Mouse (Mus musculus) forebrain, embryonic 10.5 days (tissue): ENCODE data around the gene Snx5. TPM values are rescaled to one million over a fixed set of nuclear protein-coding genes. Genes with fewer than 3 reads are reported as not detected.
A peak's percentile ranks its signal among the peaks of the same experiment; 100 is the strongest.

ENCODE experiments used
- DNase-seq: peaks from one replicate; pipeline ENCODE4 v3.0.0-alpha.2; 2017; ENCODE audit warnings: low spot score; ENCODE audit errors: extremely low spot score
- H3K27ac ChIP-seq: fragments of 300-500 bp; sonication (generic); 2 replicates; pipeline ENCODE4 v1.5.1; 2016; ENCODE audit warnings: mild to moderate bottlenecking
- H3K27me3 ChIP-seq: fragments of 300-500 bp; sonication (generic); 2 replicates; pipeline ENCODE4 v1.6.1; 2016; ENCODE audit warnings: mild to moderate bottlenecking; ENCODE audit not compliant: poor library complexity, severe bottlenecking
- H3K36me3 ChIP-seq: fragments of 300-500 bp; sonication (generic); replicated peaks from 2 replicates; pipeline ENCODE4 v1.6.1; 2016; ENCODE audit warnings: mild to moderate bottlenecking, moderate library complexity
- H3K4me1 ChIP-seq: fragments of 300-500 bp; sonication (generic); 2 replicates; pipeline ENCODE4 v1.6.1; 2016
- H3K4me3 ChIP-seq: fragments of 300-500 bp; sonication (generic); 2 replicates; pipeline ENCODE4 v1.5.1; 2016; ENCODE audit warnings: mild to moderate bottlenecking, moderate library complexity
- H3K9me3 ChIP-seq: fragments of 300-500 bp; sonication (generic); 2 replicates; pipeline ENCODE4 v1.6.1; 2016; ENCODE audit warnings: mild to moderate bottlenecking, moderate library complexity
- WGBS: fragments of 180-500 bp; shearing (Covaris S2); methylation state at CpG from one replicate; pipeline ENCODE4 v1.1.7; 2016; 5-methylcytosine and 5-hydroxymethylcytosine counted together
- polyA plus RNA-seq: library from polyadenylated mRNA; unstranded; fragments of >200 nt; fragmentation: Nextera tagmentation; extraction: Ambion mirVana; gene quantifications from 2 replicates; pipeline ENCODE4 v1.2.1, GENCODE M21; 2016

Gene Snx5
- polyA plus RNA-seq, 1 experiment from 2014 or later = 133 TPM

GRCm38 (mm10) chr2:144264398-144265119, 6.1 kb downstream of the Snx5 start:
- H3K27ac ChIP-seq = no peak overlapping the region
- no peaks in the 10 kb centered on the region for H3K9me3 ChIP-seq
- no peaks in the 10 kb centered on the region for H3K27me3 ChIP-seq
- WGBS = 87% methylated on average over 5 of the region's 5 CpGs
- no peak overlapping the region for H3K4me3 ChIP-seq
- H3K4me1 ChIP-seq = peaks cover 45% of the 10 kb centered on the region
- H3K36me3 ChIP-seq = peaks cover 97% of the 10 kb centered on the region
- DNase-seq = no peak

DNA sequence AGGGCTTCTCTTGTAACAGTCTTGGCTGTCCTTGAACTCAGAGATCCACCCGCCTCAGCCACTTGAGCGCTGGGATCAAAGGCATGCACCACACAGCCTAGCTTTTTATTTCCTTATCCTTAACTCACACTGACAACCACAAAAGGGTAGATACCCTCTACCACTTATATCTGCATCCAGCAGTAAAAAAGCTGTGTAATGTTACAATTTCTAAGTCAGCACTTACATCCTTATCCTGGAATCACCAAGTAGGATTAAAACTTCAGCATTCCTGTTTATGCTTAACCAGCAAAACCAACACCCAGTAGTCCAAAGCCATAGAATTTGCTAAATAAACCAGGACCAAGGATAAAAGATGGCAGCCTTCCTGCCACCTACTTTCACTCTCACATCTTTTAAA, 7.9 kb downstream of the Snx5 start:
- H3K27me3 ChIP-seq = no peaks in the 10 kb centered on the region
- H3K9me3 ChIP-seq = no peaks in the 10 kb centered on the region
- no peak for DNase-seq
- WGBS = 92% methylated on average over 2 of the region's 2 CpGs
- H3K4me1 ChIP-seq = peaks cover 30% of the 10 kb centered on the region
- H3K27ac ChIP-seq = no peak overlapping the region
- peaks cover 99% of the 10 kb centered on the region for H3K36me3 ChIP-seq
- H3K4me3 ChIP-seq = no peak overlapping the region

- Histone ChIP-seq H3K36me3 (peaks cover 66% of the 10 kb centered on the region), H3K4me1 (peaks cover 22% of the 10 kb centered on the region), H3K9me3 (no peaks in the 10 kb centered on the region), H3K27me3 (no peaks in the 10 kb centered on the region), H3K27ac (no peak overlapping the region), H3K4me3 (no peak overlapping the region)
- no peak for DNase-seq
Observed at GRCm38 (mm10) chr2:144250111-144250510, 20.6 kb downstream of the Snx5 start.

- peaks cover 53% of the 10 kb centered on the region for H3K36me3 ChIP-seq
- H3K4me3 ChIP-seq = no peak overlapping the region
- 41% methylated on average over 4 of the region's 4 CpGs for WGBS
- no peaks in the 10 kb centered on the region for H3K27me3 ChIP-seq
- H3K4me1 ChIP-seq = peaks cover 22% of the 10 kb centered on the region
- DNase-seq = no peak
- H3K9me3 ChIP-seq = no peaks in the 10 kb centered on the region
- no peak overlapping the region for H3K27ac ChIP-seq
Observed at GRCm38 (mm10) chr2:144248613-144249376, 21.9 kb downstream of the Snx5 start.

GRCm38 (mm10) chr2:144247337-144247978, 23.2 kb downstream of the Snx5 start:
- Histone ChIP-seq H3K27ac (0 out of 2 replicates have a peak overlapping the region, but pooled peaks have one; percentile 8), H3K9me3 (no peaks in the 10 kb centered on the region), H3K4me3 (no peak overlapping the region), H3K36me3 (peaks cover 39% of the 10 kb centered on the region), H3K27me3 (no peaks in the 10 kb centered on the region), H3K4me1 (peaks cover 22% of the 10 kb centered on the region)
- WGBS = 64% methylated on average over 5 of the region's 5 CpGs
- no peak for DNase-seq

DNA sequence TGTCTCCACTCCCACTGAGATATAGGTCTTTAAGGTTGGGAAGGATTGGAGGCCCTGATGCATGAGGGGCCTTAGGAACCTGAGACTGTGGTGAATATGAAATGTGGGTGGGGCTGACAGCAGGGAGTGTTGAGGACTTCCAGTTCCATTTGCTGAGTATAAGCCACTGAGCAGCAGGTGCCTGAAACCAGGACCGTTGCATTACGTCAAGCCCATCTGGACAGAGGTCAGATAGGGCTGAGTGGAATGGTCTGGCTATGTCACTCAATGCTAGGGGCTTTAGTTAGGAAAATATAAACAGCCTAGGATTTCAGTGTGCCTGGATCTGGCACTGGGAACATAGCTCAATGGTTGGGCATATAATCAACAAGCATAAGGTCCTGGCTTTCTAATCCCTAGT, 24.4 kb downstream of the Snx5 start:
- no peak for DNase-seq
- H3K9me3 ChIP-seq = no peaks in the 10 kb centered on the region
- no peak overlapping the region for H3K27ac ChIP-seq
- H3K4me3 ChIP-seq = no peak overlapping the region
- whole genome bisulfite sequencing = 89% methylated on average over 2 of the region's 2 CpGs
- peaks cover 29% of the 10 kb centered on the region for H3K36me3 ChIP-seq
- H3K27me3 ChIP-seq = no peaks in the 10 kb centered on the region
- H3K4me1 ChIP-seq = peaks cover 22% of the 10 kb centered on the region

DNA sequence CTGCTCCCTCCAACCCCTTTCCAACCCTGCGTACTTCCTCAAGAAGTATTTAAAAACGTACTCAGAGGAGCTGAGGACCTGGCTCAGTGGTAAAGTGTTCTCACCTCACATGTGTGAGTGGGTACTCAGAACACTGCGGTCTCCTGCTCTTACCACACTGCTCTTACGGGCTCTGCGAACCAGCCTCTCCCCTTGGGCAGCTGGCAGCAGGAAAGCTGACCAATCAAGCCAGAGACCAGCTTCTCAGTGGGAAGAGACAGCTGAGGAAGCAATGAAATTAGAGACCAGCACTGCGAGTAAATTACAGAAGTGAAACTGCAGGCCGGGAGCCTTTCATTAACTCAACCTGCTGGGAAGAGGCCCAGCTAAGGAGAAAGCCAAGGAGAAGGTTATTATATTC, 25.2 kb downstream of the Snx5 start:
- H3K4me3 ChIP-seq = no peak overlapping the region
- no peaks in the 10 kb centered on the region for H3K27me3 ChIP-seq
- H3K27ac ChIP-seq = no peak overlapping the region
- H3K36me3 ChIP-seq = peaks cover 21% of the 10 kb centered on the region
- 80% methylated on average over 7 of the region's 7 CpGs for WGBS
- no peak for DNase-seq
- peaks cover 22% of the 10 kb centered on the region for H3K4me1 ChIP-seq
- no peaks in the 10 kb centered on the region for H3K9me3 ChIP-seq

DNA sequence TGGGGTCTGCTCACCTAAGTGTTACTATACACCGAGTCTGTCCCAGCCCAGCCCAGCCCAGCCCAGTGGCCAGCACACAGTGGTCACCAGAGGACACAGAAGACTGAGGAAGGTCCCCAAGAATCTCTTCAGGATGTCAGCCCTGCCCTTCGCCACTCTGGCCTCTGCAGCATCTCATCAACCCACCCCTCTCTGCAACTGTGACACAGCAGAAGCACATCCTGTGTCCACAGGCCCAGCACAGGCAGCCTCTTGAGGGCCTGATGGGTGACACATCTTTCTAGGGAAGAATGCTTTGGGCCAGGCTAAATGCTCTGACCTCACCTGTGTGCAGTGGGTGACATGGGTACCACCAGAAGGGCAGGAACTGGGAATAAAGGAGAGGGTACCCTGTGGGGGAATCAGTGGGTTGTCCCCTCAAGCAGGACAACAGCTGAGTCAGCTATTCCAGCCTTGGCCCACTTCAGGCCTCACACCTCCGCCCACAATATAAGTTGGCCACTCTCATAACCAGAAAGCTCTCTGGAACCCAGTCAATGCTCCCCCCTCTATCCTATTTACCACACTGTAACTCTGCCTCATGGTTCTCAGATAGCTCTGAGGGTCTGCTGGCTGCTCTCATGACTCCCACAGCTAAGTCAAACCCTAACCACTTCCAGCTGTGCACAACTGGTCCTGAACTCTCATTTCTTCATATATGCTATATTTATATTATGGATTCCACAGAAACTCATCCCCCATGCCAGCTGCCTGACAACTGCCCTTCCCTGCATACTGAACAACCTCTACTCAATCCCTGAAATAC, 30.4 kb downstream of the Snx5 start:
- H3K4me1 ChIP-seq = 0 out of 2 replicates have a peak, but pooled peaks cover 4% of the 10 kb centered on the region
- no peaks in the 10 kb centered on the region for H3K36me3 ChIP-seq
- H3K9me3 ChIP-seq = no peaks in the 10 kb centered on the region
- no peak for DNase-seq
- no peaks in the 10 kb centered on the region for H3K27me3 ChIP-seq
- WGBS = 89% methylated on average over 3 of the region's 3 CpGs
- no peak overlapping the region for H3K27ac ChIP-seq
- H3K4me3 ChIP-seq = no peak overlapping the region

DNA sequence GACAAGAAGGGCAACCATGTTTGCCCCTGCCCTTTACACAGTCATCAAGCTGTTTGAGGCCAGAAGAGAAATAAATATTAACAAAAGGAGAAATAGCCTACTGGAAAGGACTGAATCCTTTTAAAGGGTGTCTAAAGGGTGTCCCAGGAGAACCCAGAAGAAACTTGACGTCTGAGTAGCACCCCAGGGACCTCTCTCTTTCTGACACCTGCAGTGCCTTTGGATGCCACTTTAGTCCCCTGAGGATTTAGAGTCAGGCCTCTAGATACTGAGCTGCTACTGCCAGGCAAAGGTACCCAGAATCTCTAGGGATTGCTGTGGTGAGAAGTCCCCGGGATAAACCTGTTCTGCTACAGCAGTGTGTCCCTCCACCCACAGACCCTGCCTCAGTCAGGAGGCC, 31.4 kb downstream of the Snx5 start:
- WGBS = 67% methylated on average over 2 of the region's 2 CpGs
- Histone ChIP-seq H3K36me3 (no peaks in the 10 kb centered on the region), H3K27me3 (no peaks in the 10 kb centered on the region), H3K27ac (no peak overlapping the region), H3K9me3 (0 out of 2 replicates have a peak, but pooled peaks cover 3% of the 10 kb centered on the region), H3K4me3 (no peak overlapping the region), H3K4me1 (0 out of 2 replicates have a peak, but pooled peaks cover 3% of the 10 kb centered on the region)
- DNase-seq = no peak

DNA sequence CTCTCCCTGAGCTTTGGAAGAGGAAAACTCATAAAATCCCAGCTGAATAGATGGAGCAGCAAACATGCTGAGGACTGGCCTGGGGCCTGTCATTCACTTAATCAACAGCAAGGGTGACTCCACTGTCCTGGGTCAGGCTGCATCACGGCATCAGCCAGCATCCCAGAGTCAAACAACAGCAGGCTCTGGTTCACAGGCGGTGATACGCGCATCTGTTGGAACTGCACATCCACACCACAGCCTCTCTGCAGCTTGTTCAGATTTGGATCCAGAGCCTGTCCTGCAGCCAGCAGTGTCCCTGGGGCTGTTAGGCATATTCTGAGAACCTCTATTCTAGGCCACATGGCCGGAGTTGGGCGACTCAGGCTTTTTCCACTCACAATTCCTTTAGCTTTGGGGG, 32.4 kb downstream of the Snx5 start:
- no peak for DNase-seq
- Histone ChIP-seq H3K4me1 (0 out of 2 replicates have a peak, but pooled peaks cover 3% of the 10 kb centered on the region), H3K27me3 (no peaks in the 10 kb centered on the region), H3K27ac (no peak overlapping the region), H3K9me3 (0 out of 2 replicates have a peak, but pooled peaks cover 3% of the 10 kb centered on the region), H3K4me3 (no peak overlapping the region), H3K36me3 (no peaks in the 10 kb centered on the region)
- 88% methylated on average over 6 of the region's 6 CpGs for WGBS

DNA sequence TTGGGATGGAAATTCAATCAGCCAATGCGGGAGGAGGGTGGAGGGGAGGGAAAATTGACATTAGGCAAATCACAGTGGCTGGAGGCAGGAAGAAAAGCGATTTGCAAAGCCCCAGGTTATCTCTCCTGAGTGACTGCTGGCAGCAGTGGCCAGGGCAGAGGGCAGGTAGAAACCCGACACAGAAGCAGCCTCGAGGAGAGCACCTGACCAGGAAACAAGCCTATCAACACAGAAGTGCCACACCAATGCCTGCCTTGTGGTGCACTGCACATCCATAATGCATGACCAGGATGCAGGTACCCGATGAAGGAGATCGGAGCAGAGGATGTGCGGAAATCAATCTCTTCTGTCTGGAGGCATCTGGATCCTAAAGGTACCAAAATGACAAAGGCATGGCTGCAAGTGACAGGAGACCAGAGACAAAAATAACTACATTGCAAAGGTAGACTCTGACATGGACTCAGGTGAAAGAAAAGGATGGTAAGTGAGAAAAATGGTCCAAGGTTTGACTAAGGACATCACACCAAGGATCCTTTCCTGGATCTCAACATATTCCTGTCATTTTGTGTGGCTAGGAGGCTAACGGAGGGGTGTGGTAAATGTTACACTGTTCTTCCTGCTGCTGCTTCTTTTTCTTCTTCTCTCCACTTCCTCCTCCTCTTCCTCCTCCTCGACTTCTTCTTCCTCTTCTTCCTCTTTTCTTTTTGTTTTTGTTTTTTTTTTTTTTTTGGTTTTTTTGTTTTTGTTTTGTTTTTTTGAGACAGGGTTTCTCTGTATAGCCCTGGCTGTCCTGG, 33.7 kb downstream of the Snx5 start:
- Histone ChIP-seq H3K4me3 (no peak overlapping the region), H3K4me1 (0 out of 2 replicates have a peak, but pooled peaks cover 3% of the 10 kb centered on the region), H3K27ac (no peak overlapping the region), H3K27me3 (no peaks in the 10 kb centered on the region), H3K36me3 (no peaks in the 10 kb centered on the region), H3K9me3 (0 out of 2 replicates have a peak, but pooled peaks cover 3% of the 10 kb centered on the region)
- DNase-seq = no peak
- 73% methylated on average over 9 of the region's 9 CpGs for WGBS
